Mouse (Mus musculus) B cell, adult 62 days (primary cell): ENCODE measurements around the gene Uqcc3. TPM values are rescaled to one million over a fixed set of nuclear protein-coding genes. Genes with fewer than 3 reads are reported as not detected.

Experiments
- total RNA-seq: library from RNA; stranded (reverse); gene quantifications from 4 replicates; pipeline ENCODE4 v1.2.4, GENCODE M21; 2023

Uqcc3 gene
- 20.6 to 24.9 TPM (median 22.3 TPM) in 4 replicates for total RNA-seq

GRCm38 (mm10) chr19:8880311-8881033, at the start of gene Uqcc3:
Uqcc3 (minus strand) TSS chr19:8880923.

GRCm38 (mm10) chr19:8929224-8930088, 48.7 kb upstream of the Uqcc3 start, which contains the start of the genes Rom1 and Eml3:
Rom1 (minus strand) TSS chr19:8929356.
Eml3 (plus strand) TSS chr19:8929552.

GRCm38 (mm10) chr19:8920073-8920736, 39.5 kb upstream of the Uqcc3 start, which contains the start of gene B3gat3:
B3gat3 (plus strand) TSS chr19:8920374.

GRCm38 (mm10) chr19:8897865-8898495, 17.3 kb upstream of the Uqcc3 start, which contains the start of gene Ganab:
Ganab (plus strand) TSS chr19:8898071.

GRCm38 (mm10) chr19:8892829-8893766, 12.4 kb upstream of the Uqcc3 start, which contains the start of gene Ints5:
Ints5 (plus strand) TSS chr19:8893005.

GRCm38 (mm10) chr19:8888511-8889385, 8.0 kb upstream of the Uqcc3 start, which contains the start of the genes 1810009A15Rik and Gm49416:
1810009A15Rik (plus strand) TSS chr19:8888853.
Gm49416 (plus strand) TSS chr19:8888926.

GRCm38 (mm10) chr19:8883616-8884015, 2.9 kb upstream of the Uqcc3 start, which contains the start of the genes Lbhd1 and Gm49403:
Lbhd1 (plus strand) TSS chr19:8883732.
Gm49403 (plus strand) TSS chr19:8883930.

GRCm38 (mm10) chr19:8871267-8872186, 9.2 kb downstream of the Uqcc3 start, which contains the start of gene Ubxn1:
Ubxn1 (plus strand) TSS chr19:8871496.

GRCm38 (mm10) chr19:8850402-8850901, 30.3 kb downstream of the Uqcc3 start, which contains the start of gene Lrrn4cl:
Lrrn4cl (plus strand) TSS chr19:8850768.

GRCm38 (mm10) chr19:8839103-8839907, 41.4 kb downstream of the Uqcc3 start, which contains the start of gene Gng3:
Gng3 (minus strand) TSS chr19:8839194.

GRCm38 (mm10) chr19:8837251-8837791, 43.4 kb downstream of the Uqcc3 start, which contains the start of gene Bscl2:
Bscl2 (plus strand) TSS chr19:8837467.

Other genes with a start within 250 kb of the Uqcc3 start
- gene Chrm1, start 217.1 kb downstream of the Uqcc3 start, total RNA-seq = not detected in 4 replicates
- 230 to 247 TPM (median 235 TPM) in 4 replicates for gene Slc3a2, start 157.6 kb downstream of the Uqcc3 start, total RNA-seq
- gene Wdr74, start 145.1 kb downstream of the Uqcc3 start, total RNA-seq = 62.8 to 83.7 TPM (median 79.5 TPM) in 4 replicates
- 3.0 to 7.4 TPM (median 4.7 TPM) in 4 replicates for gene 1700092M07Rik, start 140.2 kb downstream of the Uqcc3 start, total RNA-seq
- 237 to 245 TPM (median 241 TPM) in 4 replicates for gene Stx5a, start 139.5 kb downstream of the Uqcc3 start, total RNA-seq
- 377 to 393 TPM (median 389 TPM) in 4 replicates for gene Nxf1, start 123.8 kb downstream of the Uqcc3 start, total RNA-seq
- gene Tmem223, start 109.9 kb downstream of the Uqcc3 start, total RNA-seq = 26.2 to 31.3 TPM (median 28.9 TPM) in 4 replicates
- gene Tmem179b, start 106.5 kb downstream of the Uqcc3 start, total RNA-seq = 63.6 to 73.3 TPM (median 71.5 TPM) in 4 replicates
- 20.5 to 27.0 TPM (median 24.5 TPM) in 4 replicates for gene Taf6l, start 94.5 kb downstream of the Uqcc3 start, total RNA-seq
- 58.1 to 65.7 TPM (median 60.7 TPM) in 4 replicates for gene Polr2g, start 82.3 kb downstream of the Uqcc3 start, total RNA-seq
- gene Zbtb3, start 78.4 kb downstream of the Uqcc3 start, total RNA-seq = 1.3 to 2.0 TPM (median 1.6 TPM) in 4 replicates
- gene Ttc9c, start 61.6 kb downstream of the Uqcc3 start, total RNA-seq = 28.9 to 33.7 TPM (median 30.1 TPM) in 4 replicates
- 104 to 114 TPM (median 109 TPM) in 4 replicates for gene Hnrnpul2, start 60.9 kb downstream of the Uqcc3 start, total RNA-seq
- 6.4 to 30.3 TPM (median 16.5 TPM) in 4 replicates for gene AC129217.1, start 51.1 kb downstream of the Uqcc3 start, total RNA-seq
- 45.4 to 52.9 TPM (median 48.9 TPM) in 4 replicates for gene Bscl2, start 43.5 kb downstream of the Uqcc3 start, total RNA-seq
- not detected in 4 replicates for gene Gng3, start 41.7 kb downstream of the Uqcc3 start, total RNA-seq
- gene Lrrn4cl, start 30.2 kb downstream of the Uqcc3 start, total RNA-seq = 0.32 to 0.75 TPM (median 0.51 TPM) in 4 replicates
- gene Ubxn1, start 9.4 kb downstream of the Uqcc3 start, total RNA-seq = 133 to 143 TPM (median 140 TPM) in 4 replicates
- gene Lbhd1, start 2.8 kb upstream of the Uqcc3 start, total RNA-seq = 5.1 to 16.0 TPM (median 14.2 TPM) in 4 replicates
- gene Gm49403, start 3.0 kb upstream of the Uqcc3 start, total RNA-seq = not detected in 4 replicates
- gene 1810009A15Rik, start 7.9 kb upstream of the Uqcc3 start, total RNA-seq = 32.7 to 40.6 TPM (median 37.3 TPM) in 4 replicates
- 4.7 to 5.0 TPM in 2 of 4 replicates, not detected in the others for gene Gm49416, start 8.0 kb upstream of the Uqcc3 start, total RNA-seq
- 17.6 to 20.4 TPM (median 19.8 TPM) in 4 replicates for gene Ints5, start 12.1 kb upstream of the Uqcc3 start, total RNA-seq
- 148 to 156 TPM (median 152 TPM) in 4 replicates for gene Ganab, start 17.1 kb upstream of the Uqcc3 start, total RNA-seq
- 62.7 to 65.2 TPM (median 64.4 TPM) in 4 replicates for gene B3gat3, start 39.5 kb upstream of the Uqcc3 start, total RNA-seq
- gene Rom1, start 48.4 kb upstream of the Uqcc3 start, total RNA-seq = 4.1 to 5.4 TPM (median 5.0 TPM) in 4 replicates
- 90.1 to 96.3 TPM (median 93.0 TPM) in 4 replicates for gene Eml3, start 48.6 kb upstream of the Uqcc3 start, total RNA-seq
- 193 to 211 TPM (median 196 TPM) in 4 replicates for gene Mta2, start 61.0 kb upstream of the Uqcc3 start, total RNA-seq
- gene Tut1, start 72.9 kb upstream of the Uqcc3 start, total RNA-seq = 44.1 to 51.1 TPM (median 47.8 TPM) in 4 replicates
- 481 to 522 TPM (median 501 TPM) in 4 replicates for gene Eef1g, start 86.1 kb upstream of the Uqcc3 start, total RNA-seq
- 135 to 153 TPM (median 149 TPM) in 4 replicates for gene Ahnak, start 108.4 kb upstream of the Uqcc3 start, total RNA-seq
- gene Scgb1a1, start 207.0 kb upstream of the Uqcc3 start, total RNA-seq = not detected in 4 replicates